Mouse (Mus musculus): ENCODE results near the gene Sapcd1. TPM values are rescaled to one million over a fixed set of nuclear protein-coding genes. Genes with fewer than 3 reads are reported as not detected.

Sapcd1 gene
- polyA plus RNA-seq (2017; shearing (Covaris generic)), result 0.82 TPM

GRCm38 (mm10) chr17:35027277-35028068 is at the start of gene Sapcd1:
TSS of gene Sapcd1 (minus strand) at chr17:35028016.

GRCm38 (mm10) chr17:35076507-35077176 is 48.8 kb upstream of the Sapcd1 start, which contains the start of gene Ly6g6e:
TSS of gene Ly6g6e (plus strand) at chr17:35076902.

GRCm38 (mm10) chr17:35066084-35066483 is 38.3 kb upstream of the Sapcd1 start, which contains the start of gene Mpig6b:
TSS of gene Mpig6b (minus strand) at chr17:35066184.

GRCm38 (mm10) chr17:35064951-35065947 is 37.4 kb upstream of the Sapcd1 start, which contains the start of gene Ly6g6c:
TSS of gene Ly6g6c (plus strand) at chr17:35065388.

GRCm38 (mm10) chr17:35058911-35059892 is 31.4 kb upstream of the Sapcd1 start, which contains the start of gene Ddah2:
TSS of gene Ddah2 (plus strand) at chr17:35059035.

GRCm38 (mm10) chr17:35049561-35050016 is 21.8 kb upstream of the Sapcd1 start, which contains the start of gene Clic1:
TSS of gene Clic1 (plus strand) at chr17:35049966.

GRCm38 (mm10) chr17:35046681-35047455 is 19.1 kb upstream of the Sapcd1 start, which contains the start of gene Msh5:
TSS of gene Msh5 (minus strand) at chr17:35046745.

GRCm38 (mm10) chr17:35016376-35016775 is 11.4 kb downstream of the Sapcd1 start, which contains the start of gene Vwa7:
TSS of gene Vwa7 (plus strand) at chr17:35016579.

GRCm38 (mm10) chr17:35000717-35001451 is 26.9 kb downstream of the Sapcd1 start, which contains the start of gene Vars:
TSS of gene Vars (plus strand) at chr17:35000987.

GRCm38 (mm10) chr17:34981690-34982180 is 46.1 kb downstream of the Sapcd1 start, which contains the start of gene Lsm2:
TSS of gene Lsm2 (plus strand) at chr17:34981862.

Other genes starting within 250 kb of the Sapcd1 start
- gene Cyp21a1, start 223.5 kb downstream of the Sapcd1 start, polyA plus RNA-seq (2017; shearing (Covaris generic)), result not detected
- gene Stk19, start 191.1 kb downstream of the Sapcd1 start, polyA plus RNA-seq (2017; shearing (Covaris generic)), result 38.5 TPM
- gene Dxo, start 191.0 kb downstream of the Sapcd1 start, polyA plus RNA-seq (2017; shearing (Covaris generic)), result 73.8 TPM
- gene Skiv2l, start 177.8 kb downstream of the Sapcd1 start, polyA plus RNA-seq (2017; shearing (Covaris generic)), result 150 TPM
- gene Nelfe, start 177.6 kb downstream of the Sapcd1 start, polyA plus RNA-seq (2017; shearing (Covaris generic)), result 41.3 TPM
- gene Cfb, start 165.5 kb downstream of the Sapcd1 start, polyA plus RNA-seq (2017; shearing (Covaris generic)), result 1.3 TPM
- 0.64 TPM for gene Zbtb12, start 148.5 kb downstream of the Sapcd1 start, polyA plus RNA-seq (2017; shearing (Covaris generic))
- not detected for gene Gm20547, start 146.0 kb downstream of the Sapcd1 start, polyA plus RNA-seq (2017; shearing (Covaris generic))
- gene C2, start 129.8 kb downstream of the Sapcd1 start, polyA plus RNA-seq (2017; shearing (Covaris generic)), result 2.3 TPM
- gene Ehmt2, start 129.5 kb downstream of the Sapcd1 start, polyA plus RNA-seq (2017; shearing (Covaris generic)), result 38.7 TPM
- not detected for gene Slc44a4, start 113.5 kb downstream of the Sapcd1 start, polyA plus RNA-seq (2017; shearing (Covaris generic))
- gene Neu1, start 96.8 kb downstream of the Sapcd1 start, polyA plus RNA-seq (2017; shearing (Covaris generic)), result 85.9 TPM
- gene Hspa1b, start 68.8 kb downstream of the Sapcd1 start, polyA plus RNA-seq (2017; shearing (Covaris generic)), result 54.2 TPM
- gene Gm20481, start 58.1 kb downstream of the Sapcd1 start, polyA plus RNA-seq (2017; shearing (Covaris generic)), result 2.7 TPM
- 13.2 TPM for gene Hspa1a, start 55.9 kb downstream of the Sapcd1 start, polyA plus RNA-seq (2017; shearing (Covaris generic))
- 0.17 TPM for gene Hspa1l, start 55.3 kb downstream of the Sapcd1 start, polyA plus RNA-seq (2017; shearing (Covaris generic))
- gene Lsm2, start 46.2 kb downstream of the Sapcd1 start, polyA plus RNA-seq (2017; shearing (Covaris generic)), result 55.0 TPM
- gene Vars, start 27.0 kb downstream of the Sapcd1 start, polyA plus RNA-seq (2017; shearing (Covaris generic)), result 187 TPM
- gene Vwa7, start 11.4 kb downstream of the Sapcd1 start, polyA plus RNA-seq (2017; shearing (Covaris generic)), result 0.33 TPM
- gene Msh5, start 18.7 kb upstream of the Sapcd1 start, polyA plus RNA-seq (2017; shearing (Covaris generic)), result 1.5 TPM
- gene Clic1, start 21.9 kb upstream of the Sapcd1 start, polyA plus RNA-seq (2017; shearing (Covaris generic)), result 661 TPM
- gene Ddah2, start 31.0 kb upstream of the Sapcd1 start, polyA plus RNA-seq (2017; shearing (Covaris generic)), result 2.2 TPM
- gene Ly6g6c, start 37.4 kb upstream of the Sapcd1 start, polyA plus RNA-seq (2017; shearing (Covaris generic)), result not detected
- not detected for gene Mpig6b, start 38.2 kb upstream of the Sapcd1 start, polyA plus RNA-seq (2017; shearing (Covaris generic))
- not detected for gene Ly6g6e, start 48.9 kb upstream of the Sapcd1 start, polyA plus RNA-seq (2017; shearing (Covaris generic))
- not detected for gene Ly6g6d, start 50.0 kb upstream of the Sapcd1 start, polyA plus RNA-seq (2017; shearing (Covaris generic))
- not detected for gene Ly6g6f, start 57.6 kb upstream of the Sapcd1 start, polyA plus RNA-seq (2017; shearing (Covaris generic))
- 65.7 TPM for gene Abhd16a, start 61.2 kb upstream of the Sapcd1 start, polyA plus RNA-seq (2017; shearing (Covaris generic))
- not detected for gene Ly6g5c, start 80.3 kb upstream of the Sapcd1 start, polyA plus RNA-seq (2017; shearing (Covaris generic))
- gene Ly6g5b, start 87.4 kb upstream of the Sapcd1 start, polyA plus RNA-seq (2017; shearing (Covaris generic)), result 3.8 TPM
- 58.5 TPM for gene Gpank1, start 93.4 kb upstream of the Sapcd1 start, polyA plus RNA-seq (2017; shearing (Covaris generic))
- 341 TPM for gene Csnk2b, start 94.0 kb upstream of the Sapcd1 start, polyA plus RNA-seq (2017; shearing (Covaris generic))
- 5.3 TPM for gene D17H6S53E, start 98.4 kb upstream of the Sapcd1 start, polyA plus RNA-seq (2017; shearing (Covaris generic))
- not detected for gene Apom, start 104.0 kb upstream of the Sapcd1 start, polyA plus RNA-seq (2017; shearing (Covaris generic))
- 48.8 TPM for gene Bag6, start 107.2 kb upstream of the Sapcd1 start, polyA plus RNA-seq (2017; shearing (Covaris generic))
- gene Prrc2a, start 136.9 kb upstream of the Sapcd1 start, polyA plus RNA-seq (2017; shearing (Covaris generic)), result 28.9 TPM
- 4.8 TPM for gene Aif1, start 148.1 kb upstream of the Sapcd1 start, polyA plus RNA-seq (2017; shearing (Covaris generic))
- gene Lst1, start 160.4 kb upstream of the Sapcd1 start, polyA plus RNA-seq (2017; shearing (Covaris generic)), result 9.6 TPM
- 1,484 TPM for gene Ltb, start 166.4 kb upstream of the Sapcd1 start, polyA plus RNA-seq (2017; shearing (Covaris generic))
- gene Tnf, start 174.0 kb upstream of the Sapcd1 start, polyA plus RNA-seq (2017; shearing (Covaris generic)), result 56.7 TPM
- 152 TPM for gene Lta, start 177.3 kb upstream of the Sapcd1 start, polyA plus RNA-seq (2017; shearing (Covaris generic))
- 1.6 TPM for gene Gm16181, start 192.8 kb upstream of the Sapcd1 start, polyA plus RNA-seq (2017; shearing (Covaris generic))
- 6.4 TPM for gene Atp6v1g2, start 205.6 kb upstream of the Sapcd1 start, polyA plus RNA-seq (2017; shearing (Covaris generic))
- gene Nfkbil1, start 207.8 kb upstream of the Sapcd1 start, polyA plus RNA-seq (2017; shearing (Covaris generic)), result 16.8 TPM
- gene Ddx39b, start 213.7 kb upstream of the Sapcd1 start, polyA plus RNA-seq (2017; shearing (Covaris generic)), result 296 TPM
- 6,634 TPM for gene H2-D1, start 234.7 kb upstream of the Sapcd1 start, polyA plus RNA-seq (2017; shearing (Covaris generic))

Data from activated CD4-positive, CD25-positive, alpha-beta regulatory T cell, adult 9 weeks (primary cell).